Mouse (Mus musculus) heart, embryonic 14.5 days (tissue): Measurements from ENCODE around the gene Sult2a3. TPM values are rescaled to one million over a fixed set of nuclear protein-coding genes. Genes with fewer than 3 reads are reported as not detected.

Experiments used
- polyA plus RNA-seq: library from polyadenylated mRNA; unstranded; fragments of >200 nt; fragmentation: Nextera tagmentation; extraction: Ambion mirVana; gene quantifications from 2 replicates; pipeline ENCODE4 v1.2.1, GENCODE M21; 2014

Gene Sult2a3
- polyA plus RNA-seq, 1 experiment from 2014 or later = not detected

Other genes with a start within 250 kb of the Sult2a3 start
- gene Sult2a4, start 133.4 kb downstream of the Sult2a3 start, polyA plus RNA-seq = not detected in 2 replicates
- gene Sult2a6, start 131.8 kb upstream of the Sult2a3 start, polyA plus RNA-seq = not detected in 2 replicates
- not detected in 2 replicates for gene Obox8, start 210.5 kb upstream of the Sult2a3 start, polyA plus RNA-seq